Mouse (Mus musculus) thymus, adult 2 months (tissue): ENCODE data around the gene 3100002H09Rik. TPM values are rescaled to one million over a fixed set of nuclear protein-coding genes. Genes with fewer than 3 reads are reported as not detected.
A peak's percentile ranks its signal among the peaks of the same experiment; 100 is the strongest.

Experiments
- DNase-seq: peaks from one replicate; pipeline ENCODE4 v3.0.0; 2021
- H3K27ac ChIP-seq: fragments of 200-500 bp; 2 replicates; pipeline ENCODE4 v1.5.1; 2012; ENCODE audit warnings: low read length, control low read depth; ENCODE audit not compliant: control insufficient read depth, insufficient read depth
- H3K27me3 ChIP-seq: fragments of 200-500 bp; 2 replicates; pipeline ENCODE4 v1.6.1; 2012; ENCODE audit warnings: mild to moderate bottlenecking, low read length, moderate library complexity, mixed read lengths; ENCODE audit not compliant: control insufficient read depth, insufficient read depth
- H3K36me3 ChIP-seq: fragments of 200-500 bp; 2 replicates; pipeline ENCODE4 v1.6.1; 2012; ENCODE audit warnings: mild to moderate bottlenecking, low read length, moderate library complexity; ENCODE audit not compliant: control insufficient read depth, insufficient read depth
- H3K4me1 ChIP-seq: fragments of 200-500 bp; replicated peaks from 2 replicates; pipeline ENCODE4 v1.6.1; 2012; ENCODE audit warnings: low read length; ENCODE audit not compliant: control insufficient read depth, insufficient read depth
- H3K4me3 ChIP-seq: fragments of 200-500 bp; 2 replicates; pipeline ENCODE4 v1.5.1; 2012; ENCODE audit warnings: mild to moderate bottlenecking, low read length, control low read depth, moderate library complexity; ENCODE audit not compliant: control insufficient read depth, insufficient read depth
- CTCF ChIP-seq: fragments of 200-500 bp; IDR thresholded peaks from 2 replicates; pipeline ENCODE4 v1.5.1; 2012; ENCODE audit warnings: mild to moderate bottlenecking, control low read depth, low read length, moderate library complexity, borderline replicate concordance; ENCODE audit not compliant: control insufficient read depth, poor library complexity, insufficient read depth; ENCODE audit errors: extremely low read depth
- POLR2A ChIP-seq: fragments of 200-500 bp; IDR thresholded peaks from 2 replicates; pipeline ENCODE4 v1.6.1; 2012; ENCODE audit warnings: mild to moderate bottlenecking, low read length, control low read depth, moderate library complexity; ENCODE audit not compliant: control insufficient read depth, poor library complexity, insufficient read depth; ENCODE audit errors: extremely low read depth
- WGBS: fragments of 180-500 bp; shearing (Covaris S2); methylation state at CpG from one replicate; pipeline ENCODE4 v1.1.7; 2018; 5-methylcytosine and 5-hydroxymethylcytosine counted together
- polyA plus RNA-seq: library from polyadenylated mRNA; depleted of rRNA; stranded (reverse); fragments of >200 nt; gene quantifications from 2 replicates; pipeline ENCODE4 v1.2.3, GENCODE M21; 2012; rRNA removed

3100002H09Rik gene
- not detected in 2 replicates for polyA plus RNA-seq

- Histone ChIP-seq H3K4me1 (no peaks in the 10 kb centered on the region), H3K27ac (no peak within 1 kb of the TSS), H3K36me3 (no peaks in the 10 kb centered on the region), H3K4me3 (no peak within 1 kb of the TSS), H3K27me3 (no peaks in the 10 kb centered on the region)
- no peak for DNase-seq
- WGBS, result 84% methylated on average over 2 of the region's 2 CpGs
- TF ChIP-seq CTCF (no peak), POLR2A (no peak)
Observed at GRCm38 (mm10) chr4:124610703-124611102, at the start of gene 3100002H09Rik. Gene 3100002H09Rik, minus strand, starts transcription at chr4:124610803.

- Histone ChIP-seq H3K4me1 (peaks cover 12% of the 10 kb centered on the region), H3K36me3 (no peaks in the 10 kb centered on the region), H3K27me3 (peaks cover 39% of the 10 kb centered on the region), H3K27ac (no peak overlapping the region), H3K4me3 (no peak overlapping the region)
- TF ChIP-seq POLR2A (no peak), CTCF (no peak)
- DNase-seq, result no peak
- WGBS, result 5% methylated on average over 68 of the region's 68 CpGs
Observed at GRCm38 (mm10) chr4:124659251-124660217, 48.9 kb upstream of the 3100002H09Rik start.

GRCm38 (mm10) chr4:124658412-124658851 lies 47.8 kb upstream of the 3100002H09Rik start:
- H3K27ac ChIP-seq, result no peak overlapping the region
- no peak for DNase-seq
- H3K4me3 ChIP-seq, result no peak overlapping the region
- no peak for TF ChIP-seq POLR2A
- TF ChIP-seq CTCF, result no peak
- 7% methylated on average over 39 of the region's 39 CpGs for WGBS
- peaks cover 12% of the 10 kb centered on the region for H3K4me1 ChIP-seq
- H3K36me3 ChIP-seq, result no peaks in the 10 kb centered on the region
- H3K27me3 ChIP-seq, result peaks cover 39% of the 10 kb centered on the region

- Histone ChIP-seq H3K27ac (no peak overlapping the region), H3K4me3 (peak overlapping the region; percentile 41), H3K36me3 (no peaks in the 10 kb centered on the region), H3K4me1 (peaks cover 12% of the 10 kb centered on the region), H3K27me3 (peaks cover 39% of the 10 kb centered on the region)
- TF ChIP-seq CTCF (no peak), POLR2A (no peak)
- DNase-seq, result no peak
- WGBS, result 3% methylated on average over 56 of the region's 61 CpGs
Observed at GRCm38 (mm10) chr4:124657781-124658180, 47.2 kb upstream of the 3100002H09Rik start.

- 2% methylated on average over 89 of the region's 92 CpGs for WGBS
- peak overlapping the region; percentile 67 for H3K4me3 ChIP-seq
- peaks cover 37% of the 10 kb centered on the region for H3K27me3 ChIP-seq
Observed at GRCm38 (mm10) chr4:124656854-124657650, 46.4 kb upstream of the 3100002H09Rik start.

GRCm38 (mm10) chr4:124656518-124656853 lies 45.9 kb upstream of the 3100002H09Rik start, which contains the start of gene Pou3f1:
Gene Pou3f1, plus strand, starts transcription at chr4:124656807.
- H3K4me3 ChIP-seq, result peak within 1 kb of the TSS; percentile 67
- 14% methylated on average over 15 of the region's 15 CpGs for whole genome bisulfite sequencing
- H3K36me3 ChIP-seq, result no peaks in the 10 kb centered on the region
- H3K27ac ChIP-seq, result no peak within 1 kb of the TSS
- TF ChIP-seq CTCF (no peak), POLR2A (no peak)
- peaks cover 12% of the 10 kb centered on the region for H3K4me1 ChIP-seq
- DNase-seq, result no peak
- peaks cover 35% of the 10 kb centered on the region for H3K27me3 ChIP-seq

More at GRCm38 (mm10) chr4:124656854-124657650, 46.4 kb upstream of the 3100002H09Rik start:
- peak; percentile 77 for DNase-seq
- no peaks in the 10 kb centered on the region for H3K36me3 ChIP-seq
- H3K27ac ChIP-seq, result no peak overlapping the region
- H3K4me1 ChIP-seq, result peaks cover 12% of the 10 kb centered on the region
- TF ChIP-seq POLR2A, result no peak
- no peak for TF ChIP-seq CTCF
